Mouse (Mus musculus) ES-Bruce4 (cell line): ENCODE measurements around the gene Usp20. TPM values are rescaled to one million over a fixed set of nuclear protein-coding genes. Genes with fewer than 3 reads are reported as not detected.
A peak's percentile ranks its signal among the peaks of the same experiment; 100 is the strongest.

Source experiments
- H3K27ac ChIP-seq: 2 replicates; pipeline ENCODE4 v1.5.1; 2012; ENCODE audit warnings: low read length, inconsistent platforms; ENCODE audit not compliant: insufficient read depth
- H3K27me3 ChIP-seq: 2 replicates; pipeline ENCODE4 v1.6.1; 2012; ENCODE audit warnings: mild to moderate bottlenecking, low read length, inconsistent platforms; ENCODE audit not compliant: control insufficient read depth, poor library complexity, insufficient read depth, severe bottlenecking
- H3K36me3 ChIP-seq: 2 replicates; pipeline ENCODE4 v1.6.1; 2012; ENCODE audit warnings: inconsistent platforms, mild to moderate bottlenecking, low read length, moderate library complexity; ENCODE audit not compliant: control insufficient read depth, poor library complexity, insufficient read depth, severe bottlenecking
- H3K4me1 ChIP-seq: one replicate; pipeline ENCODE4 v1.8.1; 2011; ENCODE audit warnings: low read length; ENCODE audit not compliant: control insufficient read depth, insufficient read depth
- H3K4me3 ChIP-seq: 2 replicates; pipeline ENCODE4 v1.5.1; 2011; ENCODE audit warnings: low read depth, mild to moderate bottlenecking, low read length
- H3K9ac ChIP-seq: 2 replicates; pipeline ENCODE4 v1.6.1; 2012; ENCODE audit warnings: low read depth, mild to moderate bottlenecking, inconsistent platforms; ENCODE audit not compliant: poor library complexity, severe bottlenecking
- H3K9me3 ChIP-seq: replicated peaks from 2 replicates; pipeline ENCODE4 v1.6.1; 2012; ENCODE audit warnings: mild to moderate bottlenecking, low read length, inconsistent platforms; ENCODE audit not compliant: control insufficient read depth, poor library complexity, insufficient read depth, severe bottlenecking
- CTCF ChIP-seq: IDR thresholded peaks from one replicate; pipeline ENCODE4 v1.8.1; 2011; ENCODE audit warnings: low read depth, low read length
- EP300 ChIP-seq: IDR thresholded peaks from 2 replicates; pipeline ENCODE4 v1.6.1; 2011; ENCODE audit warnings: low read depth, low read length; ENCODE audit not compliant: insufficient read depth
- POLR2A ChIP-seq: IDR thresholded peaks from one replicate; pipeline ENCODE4 v1.8.1; 2011; ENCODE audit warnings: low read length; ENCODE audit not compliant: insufficient read depth
- polyA plus RNA-seq: library from polyadenylated mRNA; stranded (reverse); fragments of >200 nt; gene quantifications from 2 replicates; pipeline ENCODE4 v1.2.4, GENCODE M21; 2011; ENCODE audit warnings: low read depth; ENCODE audit not compliant: missing spikeins, insufficient read depth, insufficient read length

Gene Usp20
- polyA plus RNA-seq, 1 experiment, result 7.2 TPM

DNA sequence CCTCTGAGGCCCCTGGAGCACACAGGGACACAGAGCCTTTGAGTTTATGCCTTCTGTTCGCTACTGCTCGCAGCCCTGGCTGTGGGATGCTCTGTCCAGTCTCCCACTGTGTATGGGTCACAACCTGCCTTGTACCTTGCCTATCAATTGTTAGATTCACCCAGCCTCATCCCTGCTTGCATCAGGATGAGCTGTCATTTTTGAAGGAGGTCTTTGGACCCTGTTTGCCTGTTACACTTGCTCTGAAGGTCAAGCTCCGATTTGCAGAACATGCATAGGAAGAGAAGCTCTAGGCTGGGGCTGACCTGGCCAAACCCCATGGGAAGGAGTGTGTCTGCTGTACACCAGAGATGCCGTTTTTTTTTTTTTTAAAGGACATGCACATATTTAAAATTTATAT lies 24.6 kb upstream of the Usp20 start:
- Histone ChIP-seq H3K4me1 (peaks cover 3% of the 10 kb centered on the region), H3K4me3 (no peak overlapping the region), H3K36me3 (peaks cover 39% of the 10 kb centered on the region), H3K9ac (no peak overlapping the region), H3K9me3 (no peaks in the 10 kb centered on the region), H3K27me3 (no peaks in the 10 kb centered on the region), H3K27ac (no peak overlapping the region)
- TF ChIP-seq EP300 (no peak), POLR2A (no peak), CTCF (no peak)

DNA sequence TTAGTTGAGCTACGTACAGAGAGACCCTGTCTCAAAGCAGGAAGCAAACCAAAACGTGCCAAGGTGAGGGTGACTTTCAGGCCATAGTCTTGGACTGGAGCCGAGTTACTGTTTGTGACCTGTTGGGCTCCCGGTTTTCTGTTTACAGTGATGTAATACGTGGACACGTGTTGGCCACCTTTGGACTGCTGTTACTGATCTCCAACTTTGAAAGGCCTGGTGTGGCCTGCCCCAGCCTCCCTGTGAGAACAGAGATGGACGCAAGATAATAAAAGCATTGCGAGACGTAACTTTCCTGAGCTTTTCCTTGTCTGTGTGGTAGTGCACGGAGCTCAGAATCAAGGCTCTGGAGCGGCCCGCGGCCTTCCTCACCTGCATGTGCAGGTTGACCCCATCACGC lies 23.4 kb upstream of the Usp20 start:
- Histone ChIP-seq H3K4me3 (no peak overlapping the region), H3K27ac (no peak overlapping the region), H3K4me1 (peaks cover 3% of the 10 kb centered on the region), H3K9ac (no peak overlapping the region), H3K36me3 (peaks cover 40% of the 10 kb centered on the region), H3K9me3 (no peaks in the 10 kb centered on the region), H3K27me3 (no peaks in the 10 kb centered on the region)
- no peak for TF ChIP-seq POLR2A
- TF ChIP-seq CTCF, result no peak
- TF ChIP-seq EP300, result no peak

DNA sequence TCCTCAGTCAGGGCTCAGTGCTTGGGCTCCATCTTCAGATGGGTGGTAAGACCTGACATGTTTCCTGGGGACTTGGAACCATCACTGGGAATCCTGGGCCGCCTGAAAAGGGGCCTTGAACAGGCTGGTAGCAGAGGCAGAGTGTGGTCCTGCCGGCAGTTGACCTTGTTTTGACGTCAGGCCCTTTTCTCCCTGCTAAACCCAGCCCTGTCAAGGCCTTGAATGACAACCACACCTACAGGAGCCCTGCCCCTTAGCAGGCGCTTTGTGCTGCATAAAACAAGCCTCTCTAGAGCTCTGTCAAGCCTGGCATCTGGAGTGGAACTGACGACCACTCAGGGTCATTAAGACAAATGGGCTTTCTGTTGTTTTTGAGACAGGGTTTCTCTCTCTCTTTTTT lies 22.2 kb upstream of the Usp20 start:
- Histone ChIP-seq H3K36me3 (peaks cover 47% of the 10 kb centered on the region), H3K4me1 (peaks cover 3% of the 10 kb centered on the region), H3K4me3 (no peak overlapping the region), H3K9ac (no peak overlapping the region), H3K27me3 (no peaks in the 10 kb centered on the region), H3K27ac (peak overlapping the region; percentile 13; the same call in 1 of the 2 replicates), H3K9me3 (no peaks in the 10 kb centered on the region)
- TF ChIP-seq EP300 (no peak), CTCF (no peak), POLR2A (no peak)

DNA sequence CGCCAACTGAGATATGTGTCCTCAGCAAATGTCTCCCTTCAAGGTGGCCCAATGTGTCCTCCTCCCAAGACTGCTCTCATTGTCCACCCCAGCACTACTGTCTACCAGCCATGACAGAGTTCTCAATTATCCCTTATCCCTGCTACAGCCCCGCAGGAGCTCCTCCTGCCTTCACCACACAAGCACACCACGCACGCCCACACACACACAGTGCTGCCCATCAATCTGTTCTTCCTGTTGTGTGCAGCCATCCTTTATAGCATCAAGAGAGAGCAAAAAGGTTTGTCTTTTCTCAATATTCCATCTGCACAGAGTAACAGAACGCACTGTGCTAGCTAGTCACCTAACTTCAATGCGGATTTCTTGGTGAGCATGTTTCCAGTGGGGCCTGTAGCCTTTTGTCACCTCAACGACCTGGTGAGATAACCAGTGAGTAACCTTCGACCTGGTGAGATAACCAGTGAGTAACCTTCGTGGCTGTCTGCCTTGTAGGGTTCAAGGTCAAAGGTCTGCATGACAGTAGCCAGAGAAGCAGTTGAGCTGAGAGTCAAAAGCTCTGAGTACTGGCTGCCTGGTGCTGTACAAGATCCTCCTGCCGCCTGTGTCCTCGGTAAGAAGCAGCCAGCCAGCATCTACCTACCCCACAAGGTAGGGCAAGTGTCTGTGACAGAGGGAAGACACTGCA lies 19.4 kb upstream of the Usp20 start:
- peaks cover 3% of the 10 kb centered on the region for H3K4me1 ChIP-seq
- no peaks in the 10 kb centered on the region for H3K27me3 ChIP-seq
- H3K4me3 ChIP-seq, result no peak overlapping the region
- H3K9me3 ChIP-seq, result no peaks in the 10 kb centered on the region
- no peak overlapping the region for H3K27ac ChIP-seq
- peaks cover 38% of the 10 kb centered on the region for H3K36me3 ChIP-seq
- TF ChIP-seq POLR2A, result no peak
- no peak for TF ChIP-seq EP300
- TF ChIP-seq CTCF, result no peak
- H3K9ac ChIP-seq, result no peak overlapping the region

DNA sequence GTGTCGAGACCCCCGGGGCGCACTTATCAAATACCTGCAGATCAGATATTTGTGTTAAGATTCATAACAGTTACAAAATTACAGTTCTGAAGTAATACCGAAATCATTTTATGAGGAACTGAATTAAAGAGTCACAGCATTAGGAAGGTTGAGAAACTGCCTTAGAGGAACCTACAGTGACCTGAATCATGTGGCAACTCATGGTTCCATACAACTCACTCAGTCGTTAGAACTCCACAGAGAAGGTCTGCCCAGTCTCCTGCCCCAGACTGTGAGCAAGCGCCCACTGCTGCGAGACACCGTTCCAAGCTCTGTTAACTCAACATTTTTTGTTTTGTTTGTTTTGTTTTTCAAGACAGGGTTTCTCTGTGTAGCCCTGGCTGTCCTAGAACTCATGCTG lies 16.5 kb upstream of the Usp20 start:
- no peaks in the 10 kb centered on the region for H3K9me3 ChIP-seq
- no peaks in the 10 kb centered on the region for H3K4me1 ChIP-seq
- no peak overlapping the region for H3K9ac ChIP-seq
- peaks cover 23% of the 10 kb centered on the region for H3K36me3 ChIP-seq
- H3K27ac ChIP-seq, result no peak overlapping the region
- no peaks in the 10 kb centered on the region for H3K27me3 ChIP-seq
- TF ChIP-seq CTCF, result no peak
- TF ChIP-seq POLR2A, result no peak
- TF ChIP-seq EP300, result no peak
- H3K4me3 ChIP-seq, result no peak overlapping the region

DNA sequence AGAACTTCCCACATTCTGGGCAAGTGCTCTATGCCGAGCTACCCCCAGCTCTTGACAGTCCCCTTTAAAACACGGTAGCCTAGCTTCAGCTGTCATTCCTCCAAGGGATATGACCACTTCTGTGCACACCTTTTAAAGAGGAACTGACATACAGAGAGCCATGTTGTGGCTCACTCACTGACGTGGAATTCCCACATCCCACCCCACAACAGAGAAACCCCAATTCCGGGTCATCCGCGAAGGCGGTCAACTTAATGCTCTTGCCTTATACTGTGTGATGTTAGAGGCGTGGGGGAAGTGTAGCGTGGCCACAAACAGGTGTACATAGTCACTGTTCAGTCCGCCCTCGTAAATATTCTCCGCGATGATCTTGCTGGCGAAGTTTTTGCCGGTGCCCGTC lies 15.3 kb upstream of the Usp20 start:
- Histone ChIP-seq H3K27me3 (no peaks in the 10 kb centered on the region), H3K27ac (no peak overlapping the region), H3K4me3 (peak overlapping the region; percentile 84), H3K9me3 (no peaks in the 10 kb centered on the region), H3K4me1 (no peaks in the 10 kb centered on the region), H3K36me3 (peaks cover 18% of the 10 kb centered on the region), H3K9ac (peak overlapping the region; percentile 72)
- TF ChIP-seq CTCF (no peak), POLR2A (no peak), EP300 (no peak)
